Mouse (Mus musculus): Measurements from ENCODE around the gene Pde4d. TPM values are rescaled to one million over a fixed set of nuclear protein-coding genes. Genes with fewer than 3 reads are reported as not detected.
A peak's percentile ranks its signal among the peaks of the same experiment; 100 is the strongest.

Gene Pde4d
- total RNA-seq, 2 experiments from 2014 or later = 38.1 to 40.2 TPM

- no peak for DNase-seq
Observed at GRCm38 (mm10) chr13:109508472-109508871, 1058.7 kb downstream of the Pde4d start.

GRCm38 (mm10) chr13:109518194-109518593 lies 1068.4 kb downstream of the Pde4d start:
- DNase-seq = no peak

- DNase-seq = peak in 1 of 2 experiments; percentile 33
Observed at GRCm38 (mm10) chr13:109519485-109519884, 1069.7 kb downstream of the Pde4d start.

- no peak for DNase-seq
Observed at GRCm38 (mm10) chr13:109519966-109520646, 1070.4 kb downstream of the Pde4d start.

GRCm38 (mm10) chr13:109533838-109534523 lies 1084.2 kb downstream of the Pde4d start:
- no peak for DNase-seq

GRCm38 (mm10) chr13:109534709-109535284 lies 1085.0 kb downstream of the Pde4d start:
- DNase-seq = no peak

GRCm38 (mm10) chr13:109536636-109537035 lies 1086.9 kb downstream of the Pde4d start:
- DNase-seq = no peak

- no peak for DNase-seq
Observed at GRCm38 (mm10) chr13:109539371-109539770, 1089.6 kb downstream of the Pde4d start.

- DNase-seq = no peak
Observed at GRCm38 (mm10) chr13:109544646-109545045, 1094.9 kb downstream of the Pde4d start.

- no peak for DNase-seq
Observed at GRCm38 (mm10) chr13:109546337-109546736, 1096.6 kb downstream of the Pde4d start.

GRCm38 (mm10) chr13:109547006-109547587 lies 1097.3 kb downstream of the Pde4d start:
- no peak for DNase-seq

GRCm38 (mm10) chr13:109547700-109548099 lies 1098.0 kb downstream of the Pde4d start:
- DNase-seq = peak; percentile 70 to 86

GRCm38 (mm10) chr13:109548263-109548662 lies 1098.5 kb downstream of the Pde4d start:
- DNase-seq = no peak

GRCm38 (mm10) chr13:109548771-109549555 lies 1099.2 kb downstream of the Pde4d start:
- no peak for DNase-seq

GRCm38 (mm10) chr13:109551836-109552235 lies 1102.1 kb downstream of the Pde4d start:
- DNase-seq = no peak

GRCm38 (mm10) chr13:109555513-109555912 lies 1105.8 kb downstream of the Pde4d start:
- no peak for DNase-seq

GRCm38 (mm10) chr13:109556853-109557252 lies 1107.1 kb downstream of the Pde4d start:
- DNase-seq = no peak

- peak in 1 of 2 experiments; percentile 41 for DNase-seq
Observed at GRCm38 (mm10) chr13:109558341-109559257, 1108.9 kb downstream of the Pde4d start.

GRCm38 (mm10) chr13:109560261-109560660 lies 1110.5 kb downstream of the Pde4d start:
- DNase-seq = no peak

GRCm38 (mm10) chr13:109568638-109569468 lies 1119.1 kb downstream of the Pde4d start:
- no peak for DNase-seq

All from adrenal gland, postnatal 36 days (tissue).